Mouse (Mus musculus): ENCODE results near the gene Pold1. TPM values are rescaled to one million over a fixed set of nuclear protein-coding genes. Genes with fewer than 3 reads are reported as not detected.

Pold1 gene
- polyA plus RNA-seq, 2 experiments = 37.5 to 46.7 TPM

- H3K27ac ChIP-seq = peak within 1 kb of the TSS; percentile 75
- H3K4me1 ChIP-seq (replicated peaks; ENCODE audit: control insufficient read depth in 2 of 2, insufficient read depth in 2 of 2, low read length in 1 of 2) = peaks cover 22 to 32% of the 10 kb centered on the region in 2 experiments
- H3K9ac ChIP-seq (replicated peaks) = peak within 1 kb of the TSS; percentile 77
- H3K36me3 ChIP-seq (replicated peaks; ENCODE audit: control insufficient read depth, insufficient read depth, low read depth) = peaks cover 3% of the 10 kb centered on the region; the same call in 1 of the 2 replicates
- TF ChIP-seq CTCF (IDR thresholded peaks at IDR 0.05; ENCODE audit: low read depth) (no peak), EP300 (IDR thresholded peaks at IDR 0.05; ENCODE audit: low read depth) (peak; percentile 73)
- peak within 1 kb of the TSS; percentile 69 to 77 for H3K4me3 ChIP-seq (ENCODE audit: insufficient read depth in 1 of 2, low read depth in 2 of 2, low read length in 2 of 2)
- DNase-seq (ENCODE audit: low read depth in 3 of 3, low spot score in 3 of 3) = peak; percentile 99 to 100 (median 100)
- under 1% methylated on average over 58 of the region's 58 CpGs for WGBS (ENCODE audit: insufficient replicate concordance)
- no peaks in the 10 kb centered on the region for H3K27me3 ChIP-seq (ENCODE audit: control insufficient read depth, insufficient read depth, low read length)
- no peaks in the 10 kb centered on the region for H3K9me3 ChIP-seq (ENCODE audit: control insufficient read depth, low read length)
- ATAC-seq (ENCODE audit: insufficient read depth) = peak; percentile 96
- peak within 1 kb of the TSS; percentile 79 for H3K4me2 ChIP-seq (ENCODE audit: low read depth)
Measured at GRCm38 (mm10) chr7:44495992-44496770, 52.5 kb downstream of the Pold1 start, which contains the start of the genes Emc10 and Fam71e1. TSS of gene Emc10 (minus strand) at chr7:44496529. TSS of gene Fam71e1 (plus strand) at chr7:44496581.

DNA sequence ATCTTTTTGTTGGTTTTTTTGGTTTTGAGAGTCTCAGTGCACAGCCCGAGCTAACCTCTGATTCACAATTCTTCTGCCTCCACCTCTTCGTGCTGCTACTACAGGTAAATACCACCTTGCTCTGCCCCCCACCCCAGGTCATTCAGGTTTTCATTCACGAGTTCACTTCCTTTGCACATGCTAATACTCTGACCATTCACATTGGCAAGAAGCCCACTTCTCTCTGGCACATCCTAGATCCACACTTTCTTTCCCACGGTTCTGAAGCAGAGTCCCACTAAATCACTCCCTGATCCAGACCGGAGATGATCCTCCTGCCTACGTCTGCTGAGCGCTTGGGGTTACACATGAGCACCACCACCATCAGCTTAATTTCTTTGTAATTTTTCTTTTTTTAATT lies 53.6 kb downstream of the Pold1 start:
- 82% methylated on average over 7 of the region's 7 CpGs for WGBS (ENCODE audit: insufficient replicate concordance)
- H3K9ac ChIP-seq (replicated peaks) = peak overlapping the region; percentile 77
- H3K4me3 ChIP-seq (ENCODE audit: insufficient read depth in 1 of 2, low read depth in 2 of 2, low read length in 2 of 2) = peak overlapping the region; percentile 69 to 77; a peak in 3 of 4 replicates
- no peak overlapping the region for H3K27ac ChIP-seq
- no peaks in the 10 kb centered on the region for H3K9me3 ChIP-seq (ENCODE audit: control insufficient read depth, low read length)
- no peak for TF ChIP-seq CTCF (IDR thresholded peaks at IDR 0.05; ENCODE audit: low read depth)
- no peak for TF ChIP-seq EP300 (IDR thresholded peaks at IDR 0.05; ENCODE audit: low read depth)
- ATAC-seq (ENCODE audit: insufficient read depth) (no peak), DNase-seq (ENCODE audit: low read depth in 3 of 3, low spot score in 3 of 3) (no peak)
- H3K27me3 ChIP-seq (ENCODE audit: control insufficient read depth, insufficient read depth, low read length) = no peaks in the 10 kb centered on the region
- peak overlapping the region; percentile 79 for H3K4me2 ChIP-seq (ENCODE audit: low read depth)
- H3K36me3 ChIP-seq (replicated peaks; ENCODE audit: control insufficient read depth, insufficient read depth, low read depth) = peaks cover 3% of the 10 kb centered on the region; the same call in 1 of the 2 replicates
- peaks cover 22 to 32% of the 10 kb centered on the region in 2 experiments for H3K4me1 ChIP-seq (replicated peaks; ENCODE audit: control insufficient read depth in 2 of 2, insufficient read depth in 2 of 2, low read length in 1 of 2)

DNA sequence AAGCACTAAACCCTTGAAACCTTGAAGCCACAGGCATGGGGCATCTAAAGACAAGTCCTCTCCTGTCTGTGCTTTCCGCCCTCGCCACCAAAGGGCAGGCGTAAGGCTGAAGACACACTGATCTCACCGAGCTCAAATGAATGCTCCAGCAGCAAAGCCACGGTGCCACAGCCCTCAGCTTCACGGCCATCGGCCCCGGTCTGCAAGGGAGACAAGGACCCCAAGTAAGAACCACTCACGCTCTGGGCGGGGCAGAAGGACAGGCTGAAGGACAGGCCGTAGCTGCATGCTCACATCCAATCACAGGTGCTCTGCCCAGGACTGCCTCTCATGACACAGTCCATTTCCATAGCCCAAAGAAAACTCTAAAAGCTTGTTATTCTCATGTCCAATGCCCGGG lies 54.0 kb downstream of the Pold1 start:
- Histone ChIP-seq H3K9ac (replicated peaks) (0 out of 2 replicates have a peak overlapping the region, but pooled peaks have one; percentile 9), H3K4me2 (ENCODE audit: low read depth) (peak overlapping the region; percentile 79), H3K4me1 (replicated peaks; ENCODE audit: control insufficient read depth in 2 of 2, insufficient read depth in 2 of 2, low read length in 1 of 2) (peaks cover 22 to 32% of the 10 kb centered on the region in 2 experiments), H3K27ac (no peak overlapping the region), H3K4me3 (ENCODE audit: insufficient read depth in 1 of 2, low read depth in 2 of 2, low read length in 2 of 2) (no peak overlapping the region), H3K27me3 (ENCODE audit: control insufficient read depth, insufficient read depth, low read length) (no peaks in the 10 kb centered on the region), H3K36me3 (replicated peaks; ENCODE audit: control insufficient read depth, insufficient read depth, low read depth) (peaks cover 7% of the 10 kb centered on the region; the same call in 1 of the 2 replicates), H3K9me3 (ENCODE audit: control insufficient read depth, low read length) (no peaks in the 10 kb centered on the region)
- DNase-seq (ENCODE audit: low read depth in 3 of 3, low spot score in 3 of 3) (no peak), ATAC-seq (ENCODE audit: insufficient read depth) (no peak)
- TF ChIP-seq CTCF (IDR thresholded peaks at IDR 0.05; ENCODE audit: low read depth) = no peak
- no peak for TF ChIP-seq EP300 (IDR thresholded peaks at IDR 0.05; ENCODE audit: low read depth)
- 85% methylated on average over 12 of the region's 12 CpGs for WGBS (ENCODE audit: insufficient replicate concordance)

DNA sequence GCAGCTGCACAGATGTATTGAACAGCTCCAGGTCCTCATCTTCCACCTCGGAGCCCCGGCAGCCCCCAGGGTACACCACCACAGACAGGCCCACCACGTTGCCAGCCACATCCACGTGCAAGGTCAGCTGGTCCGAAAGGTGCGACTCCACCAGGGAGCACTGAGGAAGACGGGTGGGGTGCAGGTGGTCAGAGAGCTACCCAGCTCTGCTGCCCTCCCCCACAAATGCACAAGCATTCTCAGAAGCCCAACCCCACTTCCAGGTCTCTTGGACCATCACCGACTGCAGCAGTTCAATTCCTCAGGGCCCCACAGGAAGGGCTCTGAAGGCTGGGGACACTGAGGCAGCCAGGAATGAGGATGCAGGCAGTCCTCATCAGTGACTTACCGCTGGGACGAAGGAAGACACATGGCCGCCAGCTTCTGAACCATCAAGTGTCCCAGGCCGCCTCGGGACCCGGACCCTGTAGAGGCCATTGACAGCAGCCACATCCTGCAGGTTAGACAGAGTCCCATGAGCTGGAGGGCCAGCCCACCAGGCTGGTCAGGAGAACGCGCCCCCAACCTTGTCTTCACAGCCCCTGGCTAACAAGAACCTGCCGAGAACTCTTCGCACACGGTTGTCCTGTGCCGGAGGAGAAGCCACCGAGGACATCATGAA lies 56.4 kb downstream of the Pold1 start:
- Histone ChIP-seq H3K27ac (no peak overlapping the region), H3K9ac (replicated peaks) (no peak overlapping the region), H3K27me3 (ENCODE audit: control insufficient read depth, insufficient read depth, low read length) (no peaks in the 10 kb centered on the region), H3K4me2 (ENCODE audit: low read depth) (no peak overlapping the region), H3K9me3 (ENCODE audit: control insufficient read depth, low read length) (no peaks in the 10 kb centered on the region), H3K36me3 (replicated peaks; ENCODE audit: control insufficient read depth, insufficient read depth, low read depth) (peaks cover 7% of the 10 kb centered on the region; the same call in 1 of the 2 replicates), H3K4me1 (replicated peaks; ENCODE audit: control insufficient read depth in 2 of 2, insufficient read depth in 2 of 2, low read length in 1 of 2) (peaks cover 17 to 18% of the 10 kb centered on the region in 2 experiments), H3K4me3 (ENCODE audit: insufficient read depth in 1 of 2, low read depth in 2 of 2, low read length in 2 of 2) (no peak overlapping the region)
- TF ChIP-seq EP300 (IDR thresholded peaks at IDR 0.05; ENCODE audit: low read depth) (no peak), CTCF (IDR thresholded peaks at IDR 0.05; ENCODE audit: low read depth) (no peak)
- no peak for ATAC-seq (ENCODE audit: insufficient read depth)
- DNase-seq (ENCODE audit: low read depth in 3 of 3, low spot score in 3 of 3) = no peak
- 90% methylated on average over 21 of the region's 21 CpGs for WGBS (ENCODE audit: insufficient replicate concordance)

- no peak overlapping the region for H3K9ac ChIP-seq (replicated peaks)
- DNase-seq (ENCODE audit: low read depth in 3 of 3, low spot score in 3 of 3) = no peak
- TF ChIP-seq CTCF (IDR thresholded peaks at IDR 0.05; ENCODE audit: low read depth) (no peak), EP300 (IDR thresholded peaks at IDR 0.05; ENCODE audit: low read depth) (no peak)
- WGBS (ENCODE audit: insufficient replicate concordance) = 95% methylated on average over 5 of the region's 5 CpGs
- H3K27ac ChIP-seq = no peak overlapping the region
- ATAC-seq (ENCODE audit: insufficient read depth) = no peak
- peaks cover 13% of the 10 kb centered on the region in 2 experiments for H3K4me1 ChIP-seq (replicated peaks; ENCODE audit: control insufficient read depth in 2 of 2, insufficient read depth in 2 of 2, low read length in 1 of 2)
- H3K36me3 ChIP-seq (replicated peaks; ENCODE audit: control insufficient read depth, insufficient read depth, low read depth) = peaks cover 7% of the 10 kb centered on the region; the same call in 1 of the 2 replicates
- no peaks in the 10 kb centered on the region for H3K9me3 ChIP-seq (ENCODE audit: control insufficient read depth, low read length)
- no peaks in the 10 kb centered on the region for H3K27me3 ChIP-seq (ENCODE audit: control insufficient read depth, insufficient read depth, low read length)
- H3K4me2 ChIP-seq (ENCODE audit: low read depth) = no peak overlapping the region
- H3K4me3 ChIP-seq (ENCODE audit: insufficient read depth in 1 of 2, low read depth in 2 of 2, low read length in 2 of 2) = no peak overlapping the region
Measured at GRCm38 (mm10) chr7:44491391-44491790, 57.3 kb downstream of the Pold1 start.
